Mouse (Mus musculus): ENCODE data around the gene Xirp1. TPM values are rescaled to one million over a fixed set of nuclear protein-coding genes. Genes with fewer than 3 reads are reported as not detected.
A peak's percentile ranks its signal among the peaks of the same experiment; 100 is the strongest.
"Not testable (repeated sequence)": the region's sequence is repeated elsewhere in the genome, so short reads cannot be mapped to it uniquely, and the experiment has no call there.

Xirp1 gene
- polyA plus RNA-seq, 1 experiment from 2014 or later, result 0.09 TPM

DNA sequence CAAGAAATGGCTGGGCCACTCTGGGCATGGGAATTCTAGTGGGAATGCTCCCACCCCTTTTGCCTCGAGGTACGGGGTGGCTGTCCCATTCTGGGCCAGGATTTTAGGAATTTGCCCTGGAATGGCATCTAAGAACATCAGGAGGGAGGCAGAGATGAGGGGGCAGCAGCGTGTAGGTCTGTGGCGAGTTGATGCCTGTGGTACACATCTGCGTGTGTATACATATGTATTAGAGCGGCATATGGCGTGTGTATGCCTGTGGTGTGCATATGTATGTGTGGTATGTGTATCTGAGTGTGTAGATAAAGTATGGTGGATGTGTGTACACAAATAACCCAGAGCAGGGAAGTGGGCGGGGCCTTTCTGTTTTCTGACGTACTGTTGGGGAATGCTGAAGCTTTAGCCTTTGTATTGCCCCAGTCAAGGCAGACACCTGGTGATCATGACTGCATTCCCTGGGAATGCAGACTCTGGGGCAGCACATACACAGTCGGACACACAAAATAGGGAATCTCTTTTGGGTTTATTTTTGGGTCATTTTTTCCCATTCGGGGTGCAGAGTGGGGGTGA, 10.1 kb downstream of the Xirp1 start:
- no peak overlapping the region for H3K4me3 ChIP-seq
- WGBS, result 74% methylated on average over 11 of the region's 11 CpGs
- H3K4me1 ChIP-seq (replicated peaks), result peaks cover 12% of the 10 kb centered on the region
- H3K27me3 ChIP-seq, result 0 out of 2 replicates have a peak, but pooled peaks cover 22% of the 10 kb centered on the region
- no peak overlapping the region for H3K9ac ChIP-seq
- H3K4me2 ChIP-seq, result no peak overlapping the region
- H3K27ac ChIP-seq, result no peak overlapping the region
- H3K9me3 ChIP-seq, result no peaks in the 10 kb centered on the region
- H3K36me3 ChIP-seq, result no peaks in the 10 kb centered on the region
- no peak for ATAC-seq (ENCODE audit: low FRiP score)

GRCm38 (mm10) chr9:120012781-120013180, 10.6 kb downstream of the Xirp1 start:
- no peak for ATAC-seq (ENCODE audit: low FRiP score)
- 85% methylated on average over 5 of the region's 5 CpGs for WGBS
- H3K9ac ChIP-seq, result no peak overlapping the region
- H3K4me1 ChIP-seq (replicated peaks), result peaks cover 12% of the 10 kb centered on the region
- H3K36me3 ChIP-seq, result no peaks in the 10 kb centered on the region
- H3K27me3 ChIP-seq, result 0 out of 2 replicates have a peak, but pooled peaks cover 22% of the 10 kb centered on the region
- no peak overlapping the region for H3K27ac ChIP-seq
- no peaks in the 10 kb centered on the region for H3K9me3 ChIP-seq
- H3K4me3 ChIP-seq, result no peak overlapping the region
- no peak overlapping the region for H3K4me2 ChIP-seq

DNA sequence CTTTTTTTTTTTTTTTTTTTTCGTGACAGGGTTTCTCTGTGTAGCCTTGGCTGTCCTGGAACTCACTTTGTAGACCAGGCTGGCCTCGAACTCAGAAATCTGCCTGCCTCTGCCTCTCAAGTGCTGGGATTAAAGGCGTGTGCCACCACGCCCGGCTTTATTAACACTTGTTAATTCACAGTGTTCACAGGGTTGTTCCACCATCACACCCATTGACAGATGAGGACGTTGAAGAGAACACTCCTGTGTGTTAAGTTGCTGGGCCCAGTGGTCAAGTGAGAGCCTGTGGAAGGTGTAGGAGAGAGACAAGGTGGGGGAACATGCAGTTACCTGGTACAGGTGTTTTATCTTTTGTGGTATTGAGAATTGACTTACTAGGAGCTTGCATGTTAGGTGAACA, 11.2 kb downstream of the Xirp1 start:
- H3K9ac ChIP-seq; H3K9me3 ChIP-seq; H3K4me2 ChIP-seq; H3K27ac ChIP-seq; ATAC-seq (ENCODE audit: low FRiP score); H3K4me3 ChIP-seq; H3K36me3 ChIP-seq: not testable (repeated sequence)
- 94% methylated on average over 6 of the region's 6 CpGs for WGBS
- peaks cover 11% of the 10 kb centered on the region for H3K4me1 ChIP-seq (replicated peaks)
- H3K27me3 ChIP-seq, result 0 out of 2 replicates have a peak, but pooled peaks cover 22% of the 10 kb centered on the region

DNA sequence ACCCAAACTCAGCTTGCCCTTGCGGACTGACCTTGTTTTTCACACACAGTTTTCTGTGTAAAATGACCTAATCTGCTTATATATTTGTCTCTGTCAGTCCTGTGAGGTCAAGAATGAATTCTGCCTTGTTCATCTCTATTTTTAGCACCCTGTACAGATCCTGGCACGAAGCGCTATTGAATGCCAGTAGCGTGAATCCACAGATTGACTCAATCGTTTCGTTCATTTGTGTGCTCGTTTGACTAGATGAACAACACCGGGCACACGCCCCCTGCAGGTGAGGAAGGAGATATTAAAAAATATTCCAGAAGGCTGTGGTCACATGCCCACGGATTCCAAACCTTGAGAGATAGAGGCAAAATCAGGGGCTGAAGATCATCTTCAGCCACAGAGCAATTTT, 11.9 kb downstream of the Xirp1 start:
- Histone ChIP-seq H3K4me2 (peak overlapping the region; percentile 71), H3K9ac (peak overlapping the region; percentile 64), H3K9me3 (no peaks in the 10 kb centered on the region), H3K36me3 (no peaks in the 10 kb centered on the region), H3K4me1 (replicated peaks) (peaks cover 8% of the 10 kb centered on the region; the same call in 1 of the 2 replicates), H3K4me3 (peak overlapping the region; percentile 45), H3K27ac (peak overlapping the region; percentile 84), H3K27me3 (0 out of 2 replicates have a peak, but pooled peaks cover 22% of the 10 kb centered on the region)
- WGBS, result 1% methylated on average over 10 of the region's 10 CpGs
- peak; percentile 76 for ATAC-seq (ENCODE audit: low FRiP score)

DNA sequence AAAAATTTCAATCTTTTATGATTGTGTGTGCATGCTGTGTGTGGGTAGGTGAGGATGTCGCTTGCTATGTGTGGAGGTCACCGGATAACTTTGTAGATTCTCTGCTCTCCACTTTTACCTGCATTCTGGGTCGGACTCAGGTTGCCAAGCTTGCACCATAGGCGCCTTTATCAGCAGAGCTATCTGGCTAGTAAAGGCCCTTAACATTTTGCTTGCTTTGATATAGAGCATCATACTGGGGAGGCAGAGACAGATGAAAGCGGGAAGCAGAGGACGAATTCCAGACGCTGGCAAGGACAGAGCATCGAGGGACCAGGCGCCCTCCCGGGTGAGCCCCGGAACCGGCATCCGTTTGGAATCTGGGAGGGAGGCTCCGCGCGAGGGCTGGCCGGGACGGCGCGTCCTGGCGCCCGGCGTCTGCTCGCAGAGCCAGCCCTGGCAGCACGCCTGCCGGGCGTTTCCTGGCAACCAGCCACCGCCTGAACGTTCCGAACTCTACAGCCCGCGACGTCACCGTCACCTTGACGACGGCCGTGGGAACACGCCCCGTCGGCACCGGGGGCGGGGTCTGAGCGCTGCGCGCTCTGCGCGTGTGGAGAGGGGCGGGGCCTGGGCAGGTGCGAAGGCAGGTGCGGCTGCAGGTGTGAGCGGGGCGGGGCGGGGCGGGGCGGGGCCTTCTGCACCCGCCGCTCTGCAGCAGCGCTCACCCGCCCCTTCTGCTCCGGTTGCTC, 12.5 kb downstream of the Xirp1 start:
- H3K9me3 ChIP-seq, result no peaks in the 10 kb centered on the region
- H3K9ac ChIP-seq, result peak overlapping the region; percentile 64
- WGBS, result 2% methylated on average over 59 of the region's 60 CpGs
- H3K4me3 ChIP-seq, result peak overlapping the region; percentile 45
- H3K36me3 ChIP-seq, result no peaks in the 10 kb centered on the region
- H3K27ac ChIP-seq, result peak overlapping the region; percentile 84
- ATAC-seq (ENCODE audit: low FRiP score), result peak; percentile 93
- 0 out of 2 replicates have a peak, but pooled peaks cover 22% of the 10 kb centered on the region for H3K27me3 ChIP-seq
- H3K4me2 ChIP-seq, result peak overlapping the region; percentile 71
- H3K4me1 ChIP-seq (replicated peaks), result peaks cover 8% of the 10 kb centered on the region; the same call in 1 of the 2 replicates

- no peak overlapping the region for H3K4me3 ChIP-seq
- no peak overlapping the region for H3K9ac ChIP-seq
- no peaks in the 10 kb centered on the region for H3K9me3 ChIP-seq
- no peaks in the 10 kb centered on the region for H3K36me3 ChIP-seq
- no peak for ATAC-seq (ENCODE audit: low FRiP score)
- peaks cover 8% of the 10 kb centered on the region; the same call in 1 of the 2 replicates for H3K4me1 ChIP-seq (replicated peaks)
- 0 out of 2 replicates have a peak, but pooled peaks cover 18% of the 10 kb centered on the region for H3K27me3 ChIP-seq
- WGBS, result 98% methylated on average over 3 of the region's 3 CpGs
- H3K4me2 ChIP-seq, result no peak overlapping the region
- no peak overlapping the region for H3K27ac ChIP-seq
Observed at GRCm38 (mm10) chr9:120009871-120010270, 13.5 kb downstream of the Xirp1 start.

GRCm38 (mm10) chr9:120009226-120009841, 14.1 kb downstream of the Xirp1 start:
- H3K4me2 ChIP-seq, result no peak overlapping the region
- H3K36me3 ChIP-seq, result no peaks in the 10 kb centered on the region
- WGBS, result 76% methylated on average over 7 of the region's 7 CpGs
- H3K9ac ChIP-seq, result no peak overlapping the region
- no peaks in the 10 kb centered on the region for H3K9me3 ChIP-seq
- H3K27me3 ChIP-seq, result 0 out of 2 replicates have a peak, but pooled peaks cover 13% of the 10 kb centered on the region
- H3K4me1 ChIP-seq (replicated peaks), result peaks cover 8% of the 10 kb centered on the region; the same call in 1 of the 2 replicates
- ATAC-seq (ENCODE audit: low FRiP score), result no peak
- H3K27ac ChIP-seq, result no peak overlapping the region
- no peak overlapping the region for H3K4me3 ChIP-seq

DNA sequence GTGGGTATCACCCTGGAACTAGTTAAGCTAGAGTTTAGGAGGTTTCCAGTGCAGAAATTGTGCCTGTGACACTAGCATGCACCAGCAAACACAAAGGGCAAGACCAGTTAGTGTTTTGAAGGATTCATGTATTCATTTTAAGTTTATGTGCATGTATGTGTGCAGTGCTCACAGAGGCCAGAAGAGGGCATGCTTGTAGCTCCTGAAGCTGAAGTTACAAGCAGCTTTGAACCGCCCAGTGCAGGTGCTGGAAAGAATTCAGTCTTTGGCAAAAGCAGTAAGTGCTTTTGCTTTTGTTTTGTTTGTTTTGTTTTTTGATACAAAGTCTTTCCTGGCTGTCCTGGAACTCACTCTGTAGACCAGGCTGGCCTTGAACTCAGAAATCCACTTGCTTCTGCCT, 15.6 kb downstream of the Xirp1 start:
- no peak overlapping the region for H3K4me2 ChIP-seq
- ATAC-seq (ENCODE audit: low FRiP score), result no peak
- no peaks in the 10 kb centered on the region for H3K9me3 ChIP-seq
- peaks cover 8% of the 10 kb centered on the region; the same call in 1 of the 2 replicates for H3K4me1 ChIP-seq (replicated peaks)
- H3K4me3 ChIP-seq, result no peak overlapping the region
- H3K27ac ChIP-seq, result no peak overlapping the region
- H3K27me3 ChIP-seq, result 0 out of 2 replicates have a peak, but pooled peaks cover 6% of the 10 kb centered on the region
- H3K36me3 ChIP-seq, result no peaks in the 10 kb centered on the region
- no peak overlapping the region for H3K9ac ChIP-seq
- 88% methylated on average over 1 of the region's 1 CpGs for WGBS

- WGBS, result 75% methylated on average over 3 of the region's 3 CpGs
- no peak overlapping the region for H3K27ac ChIP-seq
- no peak overlapping the region for H3K4me2 ChIP-seq
- ATAC-seq (ENCODE audit: low FRiP score), result no peak
- no peak overlapping the region for H3K4me3 ChIP-seq
- H3K27me3 ChIP-seq, result peaks cover 7% of the 10 kb centered on the region; the same call in 1 of the 2 replicates
- no peaks in the 10 kb centered on the region for H3K9me3 ChIP-seq
- H3K9ac ChIP-seq, result no peak overlapping the region
- peaks cover 12% of the 10 kb centered on the region for H3K4me1 ChIP-seq (replicated peaks)
- H3K36me3 ChIP-seq, result no peaks in the 10 kb centered on the region
Observed at GRCm38 (mm10) chr9:120005936-120006335, 17.5 kb downstream of the Xirp1 start.

GRCm38 (mm10) chr9:120002893-120003292, 20.5 kb downstream of the Xirp1 start:
- no peak for ATAC-seq (ENCODE audit: low FRiP score)
- no peak overlapping the region for H3K4me3 ChIP-seq
- peaks cover 19% of the 10 kb centered on the region; the same call in 1 of the 2 replicates for H3K27me3 ChIP-seq
- no peaks in the 10 kb centered on the region for H3K9me3 ChIP-seq
- no peak overlapping the region for H3K4me2 ChIP-seq
- no peaks in the 10 kb centered on the region for H3K36me3 ChIP-seq
- no peak overlapping the region for H3K27ac ChIP-seq
- 80% methylated on average over 5 of the region's 5 CpGs for WGBS
- H3K9ac ChIP-seq, result no peak overlapping the region
- H3K4me1 ChIP-seq (replicated peaks), result peaks cover 7% of the 10 kb centered on the region; the same call in 1 of the 2 replicates

DNA sequence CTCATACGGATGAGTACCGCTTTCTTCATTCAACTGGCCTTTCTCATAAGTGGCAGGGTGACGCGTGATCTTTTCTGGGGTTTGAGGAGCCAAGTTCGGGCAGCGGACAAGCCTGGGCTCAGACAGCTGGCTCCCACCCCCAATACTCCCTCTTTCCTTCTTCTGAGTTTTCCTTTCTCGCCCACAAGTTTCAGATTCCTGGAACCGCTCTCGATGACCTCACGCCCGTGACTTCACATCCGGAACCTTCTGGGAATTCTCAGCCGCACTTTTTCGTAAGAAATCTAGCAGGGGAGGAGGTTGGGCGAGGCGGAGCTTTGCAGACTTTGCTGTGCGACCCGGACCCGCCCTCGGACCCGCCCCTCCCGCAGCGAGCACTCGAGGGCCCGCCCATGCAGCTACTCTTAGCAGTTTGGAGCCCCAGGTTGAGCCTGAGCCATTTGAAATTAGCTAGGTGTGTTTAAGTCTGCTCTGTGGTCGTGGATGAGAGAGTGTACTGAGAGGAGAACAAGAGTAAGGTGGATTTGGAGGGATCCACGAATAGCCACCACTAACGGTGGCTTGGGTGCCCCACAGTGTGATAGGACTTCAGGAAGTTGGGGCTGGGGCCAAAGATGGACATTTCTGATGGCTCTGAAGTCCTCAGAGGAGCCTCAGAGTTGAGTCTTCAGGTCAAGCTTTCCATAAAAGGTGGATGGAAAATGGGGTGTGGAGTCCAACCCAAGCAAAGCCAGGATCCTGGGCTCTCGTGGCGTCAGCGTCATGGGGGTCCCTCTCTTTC, 21.3 kb downstream of the Xirp1 start:
- Histone ChIP-seq H3K27ac (no peak overlapping the region), H3K36me3 (no peaks in the 10 kb centered on the region), H3K4me1 (replicated peaks) (peaks cover 7% of the 10 kb centered on the region; the same call in 1 of the 2 replicates), H3K4me2 (peak overlapping the region; percentile 47), H3K9ac (peak overlapping the region; percentile 44), H3K9me3 (no peaks in the 10 kb centered on the region), H3K27me3 (peaks cover 19% of the 10 kb centered on the region; the same call in 1 of the 2 replicates), H3K4me3 (peak overlapping the region; percentile 29)
- WGBS, result 12% methylated on average over 31 of the region's 31 CpGs
- 0 out of 2 replicates have a peak, but pooled peaks have one; percentile 43 for ATAC-seq (ENCODE audit: low FRiP score)

All from hindbrain, embryonic 13.5 days (tissue).